9 mouse cellular contexts compared by ENCODE assay signal in the genomic region with DNA sequence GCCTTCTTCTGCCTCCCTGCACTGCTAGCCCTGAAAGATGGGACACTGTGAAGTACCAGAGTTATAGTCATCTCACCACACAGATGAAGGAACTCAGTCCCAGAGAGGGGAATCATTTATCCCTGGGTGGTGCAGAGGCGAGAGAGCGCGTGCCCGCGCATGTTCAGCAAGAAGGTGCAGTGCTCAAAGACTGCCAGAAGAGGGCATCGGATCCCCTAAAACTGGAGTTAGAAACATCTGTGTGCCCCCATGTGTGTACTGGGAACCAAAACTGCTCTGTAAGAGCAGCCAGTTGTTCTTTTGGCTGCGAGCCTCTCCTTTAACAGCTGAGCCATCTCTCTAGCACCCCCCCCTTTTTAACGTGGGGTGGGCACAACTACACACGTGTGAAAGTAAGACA. TPM values are rescaled to one million over a fixed set of nuclear protein-coding genes. Genes with fewer than 3 reads are reported as not detected.
DNase-seq lines count a peak whose midpoint lies in the region; ATAC-seq and TF ChIP-seq lines count a peak whose summit lies in the region.
"Had no signal": no experiment of that assay in that cellular context is flagged by ENCODE, and none has a peak within 500 bp of the region (broad histone marks: within the 10 kb centered on the region; RNA-seq: fewer than 3 reads in every experiment).

No protein-coding gene starts in this region.

- dilution Hi-C loops in CH12.LX (cut with MboI; ENCODE audit: extremely low pct_ligation_motif_present, extremely low pct_unique_long_range_greater_than_20kb, low sequenced_read_pairs), result no loop called here

- no peak overlapping the region for H3K4me2 ChIP-seq in kidney, postnatal 0 days (ENCODE audit: low read length)
- no peak overlapping the region for H3K4me2 ChIP-seq in kidney, embryonic 16.5 days (replicated peaks; ENCODE audit: low read depth, low read length)
- H3K4me2 ChIP-seq in CH12.LX (ENCODE audit: insufficient read depth, low read depth, poor library complexity, severe bottlenecking), result no peak overlapping the region
- H3K4me2 ChIP-seq: neural tube, embryonic 13.5 days had no signal

- peak; percentile 41 for DNase-seq in kidney, postnatal 0 days (ENCODE audit: low spot score)
- peak; percentile 83 for DNase-seq in A20 (ENCODE audit: low read depth, low spot score)
- DNase-seq in CH12.LX (ENCODE audit: extremely low read depth), result peak; percentile 39
- DNase-seq in kidney, postnatal 4 days, result peak; percentile 60 to 68
- no peak for DNase-seq in neural tube, embryonic 10.5 days (ENCODE audit: extremely low spot score, low spot score)
- DNase-seq in gastrocnemius, postnatal 14 days, result no peak
- no peak for DNase-seq in cerebellum, postnatal 36 days

- WGBS in kidney, postnatal 0 days, result 73% methylated on average over 9 of the region's 9 CpGs
- WGBS in kidney, embryonic 16.5 days, result 60% methylated on average over 9 of the region's 9 CpGs

- in situ Hi-C loops in CH12.LX (cut with MboI; ENCODE audit: low pct_ligation_motif_present, low pct_unique_long_range_greater_than_20kb, low sequenced_read_pairs), result loop anchor here (10.0 kb wide), 1 partner anchor 288 kb away; a partner anchor contains a TSS

- H3K79me2 ChIP-seq in CH12.LX (replicated peaks; ENCODE audit: control insufficient read depth, extremely low read depth, insufficient read depth, poor library complexity, severe bottlenecking), result no peaks in the 10 kb centered on the region

- no peak for TF ChIP-seq EP300 in CH12.LX (IDR thresholded peaks at IDR 0.05; ENCODE audit: low read length)

- H3K9me3 ChIP-seq in kidney, postnatal 0 days (replicated peaks; ENCODE audit: low read length), result no peaks in the 10 kb centered on the region
- H3K9me3 ChIP-seq in kidney, embryonic 16.5 days (ENCODE audit: low read length), result 0 out of 2 replicates have a peak, but pooled peaks cover 3% of the 10 kb centered on the region
- peaks cover 18% of the 10 kb centered on the region for H3K9me3 ChIP-seq in CH12.LX (replicated peaks; ENCODE audit: low read length)
- H3K9me3 ChIP-seq: neural tube, embryonic 13.5 days had no signal

- peak; percentile 60 for TF ChIP-seq CTCF in kidney, postnatal 0 days (IDR thresholded peaks at IDR 0.05; ENCODE audit: low read depth)
- TF ChIP-seq CTCF in CH12.LX (conservative IDR thresholded peaks at IDR 0.05 in 1 of 2, IDR thresholded peaks at IDR 0.05 in 1 of 2; ENCODE audit: low read depth in 2 of 2, low read length in 2 of 2), result peak; percentile 18 to 57; a peak in 2 of 4 replicates

- intact Hi-C loops in gastrocnemius, postnatal 14 days (cut with DNase I; ENCODE audit: low total_unique reads), result loop anchor here (2.0 to 5.0 kb wide), 2 partner anchors 116 to 130 kb away; no protein-coding TSS in a partner anchor

- TF ChIP-seq POLR2A in CH12.LX (IDR thresholded peaks at IDR 0.05; ENCODE audit: low read depth, low read length), result no peak

- H3K4me1 ChIP-seq in kidney, postnatal 0 days (replicated peaks; ENCODE audit: insufficient read depth, low read length), result peaks cover 22% of the 10 kb centered on the region
- peaks cover 25% of the 10 kb centered on the region for H3K4me1 ChIP-seq in kidney, embryonic 16.5 days (ENCODE audit: insufficient read depth, low read length)
- peaks cover 3 to 21% of the 10 kb centered on the region in 2 experiments; a peak in 2 of 4 replicates for H3K4me1 ChIP-seq in CH12.LX (ENCODE audit: control insufficient read depth in 1 of 2, insufficient read depth in 2 of 2)

- no peak overlapping the region for H3K4me3 ChIP-seq in kidney, postnatal 0 days (replicated peaks; ENCODE audit: low read depth, low read length)
- no peak overlapping the region for H3K4me3 ChIP-seq in kidney, embryonic 16.5 days (ENCODE audit: low read length)
- no peak overlapping the region for H3K4me3 ChIP-seq in CH12.LX (replicated peaks in 1 of 3; ENCODE audit: low read depth in 2 of 3, low read length in 2 of 3, poor library complexity in 1 of 3)
- H3K4me3 ChIP-seq: neural tube, embryonic 13.5 days had no signal

- no peak for ATAC-seq in kidney, postnatal 0 days (replicated peaks; ENCODE audit: low FRiP score, low read depth)
- ATAC-seq in kidney, embryonic 16.5 days (ENCODE audit: low FRiP score, low TSS enrichment), result no peak

- no peaks in the 10 kb centered on the region for H3K36me3 ChIP-seq in kidney, postnatal 0 days (ENCODE audit: insufficient read depth, low read length)
- H3K36me3 ChIP-seq in kidney, embryonic 16.5 days (ENCODE audit: insufficient read depth, low read length), result no peaks in the 10 kb centered on the region
- H3K36me3 ChIP-seq in CH12.LX (replicated peaks in 1 of 2; ENCODE audit: control insufficient read depth in 1 of 2, insufficient read depth in 1 of 2, low read length in 1 of 2), result no peaks in the 10 kb centered on the region
- H3K36me3 ChIP-seq: neural tube, embryonic 13.5 days had no signal

- TF ChIP-seq RAD21 in CH12.LX (IDR thresholded peaks at IDR 0.05; ENCODE audit: low read depth, low read length), result peak; percentile 36

- H3K27ac ChIP-seq in kidney, postnatal 0 days, result no peak overlapping the region
- no peak overlapping the region for H3K27ac ChIP-seq in kidney, embryonic 16.5 days (ENCODE audit: low read length)
- H3K27ac ChIP-seq in CH12.LX (ENCODE audit: insufficient read depth, low read depth), result no peak overlapping the region
- H3K27ac ChIP-seq: neural tube, embryonic 13.5 days had no signal

- no peak overlapping the region for H3K9ac ChIP-seq in kidney, postnatal 0 days (ENCODE audit: low read depth, low read length)
- no peak overlapping the region for H3K9ac ChIP-seq in kidney, embryonic 16.5 days (replicated peaks; ENCODE audit: low read length)
- no peak overlapping the region for H3K9ac ChIP-seq in CH12.LX (ENCODE audit: insufficient read depth, low read depth)
- H3K9ac ChIP-seq: neural tube, embryonic 13.5 days had no signal

- no peaks in the 10 kb centered on the region for H3K27me3 ChIP-seq in kidney, postnatal 0 days (ENCODE audit: insufficient read depth, low read length)
- H3K27me3 ChIP-seq in kidney, embryonic 16.5 days (ENCODE audit: insufficient read depth, low read length), result no peaks in the 10 kb centered on the region
- peaks cover 5% of the 10 kb centered on the region for H3K27me3 ChIP-seq in CH12.LX (replicated peaks)
- H3K27me3 ChIP-seq: neural tube, embryonic 13.5 days had no signal

TF ChIP-seq in CH12.LX, 34 proteins besides CTCF, POLR2A, EP300 and RAD21:
- TF ChIP-seq CHD2 (IDR thresholded peaks at IDR 0.05; ENCODE audit: low read length) (no peak), MAX (IDR thresholded peaks at IDR 0.05; ENCODE audit: low read length) (no peak), SMC3 (IDR thresholded peaks at IDR 0.05; ENCODE audit: low read depth, low read length) (peak; percentile 38), ZMIZ1 (IDR thresholded peaks at IDR 0.05; ENCODE audit: low read depth, low read length) (no peak), POLR2AphosphoS2 (IDR thresholded peaks at IDR 0.05; ENCODE audit: low read depth, low read length) (no peak)

RNA-seq across cellular contexts. Expression of a gene that starts 24.1 kb away (rescaled TPM):
- 4.5 and 4.6 TPM in 2 replicates for polyA plus RNA-seq in kidney, postnatal 0 days (2015; fragmentation: Nextera tagmentation; extraction: Ambion mirVana)
- 3.3 and 3.9 TPM in 2 replicates for polyA plus RNA-seq in kidney, embryonic 16.5 days (2015; fragmentation: Nextera tagmentation; extraction: Ambion mirVana)
- total RNA-seq in CH12.LX (2012; rRNA removed) (10.0 and 12.1 TPM in 2 replicates), CH12.LX (2014; rRNA removed) (5.6 and 8.1 TPM in 2 replicates)
- 12.4 and 14.7 TPM in 2 replicates for polyA plus RNA-seq in CH12.LX (2012; ENCODE audit: insufficient read length, low read depth)
- 1 to 10 TPM; 3.7 to 4.5 TPM for total RNA-seq in gastrocnemius, postnatal 14 days (2021)

RNA-seq across cellular contexts. Expression of a gene that starts 55.3 kb away (rescaled TPM):
- polyA plus RNA-seq in kidney, postnatal 0 days (2015; fragmentation: Nextera tagmentation; extraction: Ambion mirVana), result 26.1 and 26.4 TPM in 2 replicates
- 29.3 and 36.5 TPM in 2 replicates for polyA plus RNA-seq in kidney, embryonic 16.5 days (2015; fragmentation: Nextera tagmentation; extraction: Ambion mirVana)
- 3.9 and 4.7 TPM in 2 replicates for total RNA-seq in CH12.LX (2012; rRNA removed)
- total RNA-seq in CH12.LX (2014; rRNA removed), result 8.7 and 10.4 TPM in 2 replicates
- 94.3 and 98.5 TPM in 2 replicates for polyA plus RNA-seq in CH12.LX (2012; ENCODE audit: insufficient read length, low read depth)
- total RNA-seq in gastrocnemius, postnatal 14 days (2021), result 1 to 10 TPM; 4.7 to 7.9 TPM

Comparison
In these comparisons a context has a peak if more than half of its experiments do, and no peak if none do; other contexts are left out.
1. DNase-seq: peak in kidney, postnatal 0 days (single experiment), A20 (single experiment), CH12.LX (single experiment) and kidney, postnatal 4 days (2 of 2); none in neural tube, embryonic 10.5 days (single experiment), gastrocnemius, postnatal 14 days (single experiment) and cerebellum, postnatal 36 days (0 of 2).